ENCODE assay signal across 7 mouse cellular contexts in genomic region chr3:98280933-98281678, GRCm38 (mm10). TPM values are rescaled to one million over a fixed set of nuclear protein-coding genes. Genes with fewer than 3 reads are reported as not detected.
DNase-seq lines count a peak whose midpoint lies in the region; ATAC-seq and TF ChIP-seq lines count a peak whose summit lies in the region.

No protein-coding gene starts in this region.

- H3K4me2 ChIP-seq in embryonic facial prominence, embryonic 12.5 days (replicated peaks), result peak overlapping the region; percentile 21; the same call in 1 of the 2 replicates
- H3K4me2 ChIP-seq in midbrain, embryonic 12.5 days (replicated peaks), result no peak overlapping the region

- H3K79me2 ChIP-seq in heart, adult 2 months (replicated peaks; ENCODE audit: control insufficient read depth, insufficient read depth, low read length), result no peaks in the 10 kb centered on the region

- intact Hi-C loops in heart, adult 2 months (cut with DNase I), result no loop called here

- H3K9ac ChIP-seq in embryonic facial prominence, embryonic 12.5 days, result no peak overlapping the region
- H3K9ac ChIP-seq in heart, adult 2 months (ENCODE audit: low read depth, low read length), result peak overlapping the region; percentile 53
- H3K9ac ChIP-seq in midbrain, embryonic 12.5 days (replicated peaks), result no peak overlapping the region

- no peak; the same call in 1 of the 2 replicates for TF ChIP-seq CTCF in heart, adult 2 months (IDR thresholded peaks at IDR 0.05)

- ATAC-seq in embryonic facial prominence, embryonic 12.5 days (ENCODE audit: insufficient number of reproducible peaks, insufficient read depth, low FRiP score, low TSS enrichment), result 0 out of 2 replicates have a peak, but pooled peaks have one; percentile 15
- ATAC-seq in midbrain, embryonic 12.5 days (ENCODE audit: low FRiP score, low read depth), result peak; percentile 79

- 0 out of 2 replicates have a peak, but pooled peaks have one; percentile 30 for TF ChIP-seq POLR2A in heart, adult 2 months (IDR thresholded peaks at IDR 0.05; ENCODE audit: insufficient read depth, low read depth, low read length)

- no peaks in the 10 kb centered on the region for H3K36me3 ChIP-seq in embryonic facial prominence, embryonic 12.5 days
- H3K36me3 ChIP-seq in heart, adult 2 months (ENCODE audit: control insufficient read depth, insufficient read depth, low read length), result no peaks in the 10 kb centered on the region
- no peaks in the 10 kb centered on the region for H3K36me3 ChIP-seq in limb, embryonic 10.5 days
- H3K36me3 ChIP-seq in midbrain, embryonic 12.5 days, result no peaks in the 10 kb centered on the region

- H3K27ac ChIP-seq in embryonic facial prominence, embryonic 12.5 days, result no peak overlapping the region
- peak overlapping the region; percentile 21 for H3K27ac ChIP-seq in heart, adult 2 months
- no peak overlapping the region; the same call in 1 of the 2 replicates for H3K27ac ChIP-seq in limb, embryonic 10.5 days
- H3K27ac ChIP-seq in midbrain, embryonic 12.5 days (replicated peaks), result no peak overlapping the region

- no peaks in the 10 kb centered on the region for H3K9me3 ChIP-seq in embryonic facial prominence, embryonic 12.5 days
- H3K9me3 ChIP-seq in limb, embryonic 10.5 days (replicated peaks), result no peaks in the 10 kb centered on the region
- H3K9me3 ChIP-seq in midbrain, embryonic 12.5 days, result no peaks in the 10 kb centered on the region

- peak; percentile 74 for DNase-seq in adrenal gland, postnatal 10 days
- DNase-seq in heart, adult 2 months, result peak; percentile 69 to 74
- DNase-seq in kidney, adult 18-20 months, result peak; percentile 62
- peak; percentile 74 for DNase-seq in limb, embryonic 10.5 days (ENCODE audit: low spot score)
- DNase-seq in spleen, adult 12 weeks (ENCODE audit: low spot score), result peak; percentile 11

- no peak overlapping the region for H3K4me3 ChIP-seq in embryonic facial prominence, embryonic 12.5 days
- H3K4me3 ChIP-seq in heart, adult 2 months, result peak overlapping the region; percentile 35
- no peak overlapping the region for H3K4me3 ChIP-seq in limb, embryonic 10.5 days
- H3K4me3 ChIP-seq in midbrain, embryonic 12.5 days, result no peak overlapping the region

- WGBS in embryonic facial prominence, embryonic 12.5 days, result 41% methylated on average over 12 of the region's 12 CpGs
- 31% methylated on average over 12 of the region's 12 CpGs for WGBS in heart, adult 2 months
- WGBS in limb, embryonic 10.5 days, result 42% methylated on average over 12 of the region's 12 CpGs
- WGBS in midbrain, embryonic 12.5 days, result 46% methylated on average over 12 of the region's 12 CpGs

- no peak for TF ChIP-seq EP300 in heart, adult 2 months (IDR thresholded peaks at IDR 0.05; ENCODE audit: insufficient read depth, low read depth, low read length)

- H3K4me1 ChIP-seq in embryonic facial prominence, embryonic 12.5 days, result peaks cover 10% of the 10 kb centered on the region
- H3K4me1 ChIP-seq in heart, adult 2 months (ENCODE audit: control insufficient read depth, insufficient read depth, low read length), result peaks cover 3% of the 10 kb centered on the region
- peaks cover 11% of the 10 kb centered on the region for H3K4me1 ChIP-seq in limb, embryonic 10.5 days
- 0 out of 2 replicates have a peak, but pooled peaks cover 5% of the 10 kb centered on the region for H3K4me1 ChIP-seq in midbrain, embryonic 12.5 days

- H3K27me3 ChIP-seq in embryonic facial prominence, embryonic 12.5 days, result no peaks in the 10 kb centered on the region
- H3K27me3 ChIP-seq in heart, adult 2 months (ENCODE audit: control insufficient read depth, insufficient read depth, low read length), result no peaks in the 10 kb centered on the region
- H3K27me3 ChIP-seq in limb, embryonic 10.5 days (ENCODE audit: low read depth, poor library complexity, severe bottlenecking), result no peaks in the 10 kb centered on the region
- no peaks in the 10 kb centered on the region for H3K27me3 ChIP-seq in midbrain, embryonic 12.5 days

RNA-seq across cellular contexts. Expression of gene Hmgcs2, which starts 0.9 kb away (rescaled TPM):
- 100 to 1,000 TPM; 157 to 462 TPM for total RNA-seq in adrenal gland, postnatal 10 days (2021)
- polyA plus RNA-seq in embryonic facial prominence, embryonic 12.5 days (2016; fragmentation: Nextera tagmentation; extraction: Ambion mirVana), result 2.7 and 2.8 TPM in 2 replicates
- total RNA-seq in heart, adult 2 months (2021), result 10 to 100 TPM in 1 of 2 experiments, 1 to 10 TPM in 1; 9.4 to 12.9 TPM
- 8.1 and 9.9 TPM in 2 replicates for polyA plus RNA-seq in heart, adult 2 months (2012; rRNA removed)
- 0.28 and 0.35 TPM in 2 replicates for polyA plus RNA-seq in limb, embryonic 10.5 days (2016; fragmentation: Nextera tagmentation; extraction: Ambion mirVana)
- 5.0 and 6.7 TPM in 2 replicates for polyA plus RNA-seq in midbrain, embryonic 12.5 days (2016; fragmentation: Nextera tagmentation; extraction: Ambion mirVana)

RNA-seq across cellular contexts. Expression of gene Phgdh, which starts 58.7 kb away (rescaled TPM):
- total RNA-seq in adrenal gland, postnatal 10 days (2021), result 10 to 100 TPM; 32.4 to 33.0 TPM
- polyA plus RNA-seq in embryonic facial prominence, embryonic 12.5 days (2016; fragmentation: Nextera tagmentation; extraction: Ambion mirVana), result 267 and 276 TPM in 2 replicates
- 1 to 10 TPM; 1.5 to 1.8 TPM for total RNA-seq in heart, adult 2 months (2021)
- 3.7 and 4.5 TPM in 2 replicates for polyA plus RNA-seq in heart, adult 2 months (2012; rRNA removed)
- polyA plus RNA-seq in limb, embryonic 10.5 days (2016; fragmentation: Nextera tagmentation; extraction: Ambion mirVana), result 357 and 401 TPM in 2 replicates
- polyA plus RNA-seq in midbrain, embryonic 12.5 days (2016; fragmentation: Nextera tagmentation; extraction: Ambion mirVana), result 257 and 278 TPM in 2 replicates

RNA-seq across cellular contexts. Expression of gene Reg4, which starts 59.1 kb away (rescaled TPM):
- total RNA-seq in adrenal gland, postnatal 10 days (2021), result not detected
- polyA plus RNA-seq in embryonic facial prominence, embryonic 12.5 days (2016; fragmentation: Nextera tagmentation; extraction: Ambion mirVana), result not detected in 2 replicates
- not detected for total RNA-seq in heart, adult 2 months (2021)
- not detected in 2 replicates for polyA plus RNA-seq in heart, adult 2 months (2012; rRNA removed)
- not detected in 2 replicates for polyA plus RNA-seq in limb, embryonic 10.5 days (2016; fragmentation: Nextera tagmentation; extraction: Ambion mirVana)
- not detected in 2 replicates for polyA plus RNA-seq in midbrain, embryonic 12.5 days (2016; fragmentation: Nextera tagmentation; extraction: Ambion mirVana)

Comparison
In these comparisons a context has a peak if more than half of its experiments do, and no peak if none do; other contexts are left out.
1. DNase-seq: peak in every context shown above with its lines; median percentile 74 in adrenal gland, postnatal 10 days; 74 in limb, embryonic 10.5 days; 72 in heart, adult 2 months; 62 in kidney, adult 18-20 months; 11 in spleen, adult 12 weeks.
2. RNA of gene Phgdh, which starts 58.7 kb away (polyA plus RNA-seq): 357 to 401 TPM in limb, embryonic 10.5 days, 257 to 278 TPM in midbrain, embryonic 12.5 days and 267 to 276 TPM in embryonic facial prominence, embryonic 12.5 days; 3.7 to 4.5 TPM in heart, adult 2 months; every median in the first group is over 10 times any median in the second.